Mouse (Mus musculus): ENCODE data around the gene Them5.

The Them5 gene

DNA sequence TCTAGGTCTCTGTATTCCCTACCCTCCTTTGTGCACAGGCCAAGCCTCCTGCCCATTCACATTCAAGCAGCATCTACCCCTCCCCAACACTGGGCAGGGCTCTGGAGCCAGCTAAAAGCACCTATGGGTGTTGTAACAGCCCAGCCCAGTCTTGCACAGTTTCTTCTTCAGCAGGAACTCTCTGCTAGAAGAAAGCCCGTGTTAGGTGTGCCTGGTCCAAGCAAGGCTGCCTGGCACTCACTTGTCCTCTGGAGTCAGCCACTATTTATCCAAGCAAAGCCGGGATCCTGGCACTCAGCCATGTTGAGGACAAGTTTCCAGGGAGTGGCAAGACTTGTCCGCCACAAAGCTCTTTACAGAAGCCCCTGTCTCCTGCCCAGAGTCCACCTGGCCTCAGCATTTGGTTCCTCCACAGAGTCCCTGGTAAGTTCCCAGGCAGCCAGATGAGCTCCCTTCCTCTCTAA, at the start of gene Them5:
Gene Them5 (plus strand): TSS at position 141 of the 464 bp plus-strand sequence.
- in situ Hi-C loops (cut with MboI; ENCODE audit: low pct_unique_long_range_greater_than_20kb in 1 of 2, low sequenced_read_pairs in 2 of 2, unreplicated experiment in 1 of 2): no loop called here

DNA sequence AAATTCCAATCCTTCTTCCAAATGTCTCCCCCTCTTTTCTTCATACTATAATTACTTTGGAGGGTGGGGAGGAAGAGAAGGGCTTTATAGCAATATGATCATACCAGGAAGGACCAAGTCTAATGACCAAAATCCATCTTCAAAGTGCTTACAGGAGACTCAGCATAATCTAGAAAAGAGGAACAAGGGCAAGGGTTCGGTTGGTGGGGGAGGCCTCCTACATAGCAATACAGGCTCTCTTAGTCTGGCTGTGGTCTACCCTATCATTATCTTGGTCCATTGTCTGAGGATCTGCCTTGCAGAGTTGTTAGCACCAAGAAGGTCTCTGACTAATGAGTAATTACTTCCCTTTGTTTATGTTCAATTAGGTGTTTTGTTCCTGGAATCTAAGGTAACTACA, 36.4 kb upstream of the Them5 start:
- in situ Hi-C loops (cut with MboI; ENCODE audit: low pct_unique_long_range_greater_than_20kb in 1 of 2, low sequenced_read_pairs in 2 of 2, unreplicated experiment in 1 of 2): no loop called here

DNA sequence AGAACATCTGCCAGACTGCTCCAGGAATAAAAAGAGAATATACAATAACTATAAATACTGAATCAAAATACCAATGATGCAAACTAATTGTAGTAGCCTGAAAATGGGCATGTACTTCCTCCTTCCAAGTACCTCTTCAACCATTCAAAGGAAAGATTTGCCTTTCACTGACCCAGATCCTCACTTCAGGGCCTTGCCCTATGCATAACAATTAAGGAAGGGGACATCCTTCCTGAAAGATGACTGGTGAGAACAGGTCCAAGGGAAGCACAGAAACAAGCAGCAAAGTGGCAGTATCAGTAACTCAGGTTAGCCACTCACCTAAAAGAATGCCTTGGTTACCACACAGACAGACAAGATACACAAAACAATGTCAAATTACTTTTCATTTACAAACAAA, 34.9 kb upstream of the Them5 start:
- in situ Hi-C loops (cut with MboI; ENCODE audit: low pct_unique_long_range_greater_than_20kb in 1 of 2, low sequenced_read_pairs in 2 of 2, unreplicated experiment in 1 of 2): no loop called here

DNA sequence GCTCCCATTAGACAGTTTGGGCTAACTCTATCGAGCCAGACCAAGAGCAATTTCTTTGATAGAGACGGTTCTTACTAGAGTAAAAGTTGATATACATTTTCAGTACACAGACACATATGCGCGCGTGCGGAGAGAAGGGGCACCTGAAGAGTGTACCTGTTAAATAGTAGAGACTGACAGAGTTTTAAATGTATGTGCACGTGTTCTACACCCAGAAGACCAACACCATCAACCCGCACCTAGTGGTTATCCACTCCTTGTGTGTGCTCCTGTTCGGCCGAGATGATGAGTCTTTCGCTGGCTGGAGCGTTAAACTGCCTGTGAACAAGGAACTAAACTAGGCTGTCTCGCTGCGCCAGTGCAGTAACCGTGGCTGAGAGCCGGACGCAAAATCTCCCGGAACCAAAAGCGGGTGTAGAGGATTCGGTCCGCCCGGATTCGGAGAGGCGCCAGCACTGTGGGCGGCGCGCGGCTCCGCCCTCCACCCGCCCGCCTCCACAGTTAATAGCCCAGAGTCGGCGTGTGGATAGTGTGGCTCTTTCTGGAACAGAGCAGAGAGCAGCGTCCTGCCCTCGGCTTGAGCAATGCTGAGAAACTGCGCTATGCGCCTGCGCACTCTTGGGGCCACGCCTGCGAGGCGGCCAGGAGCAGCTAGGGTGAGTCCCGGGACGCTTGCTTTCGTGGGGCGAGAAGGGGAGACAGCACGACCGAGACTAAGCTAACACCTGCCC, 32.1 kb upstream of the Them5 start, which contains the start of gene Them4:
Gene Them4 (plus strand): TSS at position 457 of the 731 bp plus-strand sequence.
- in situ Hi-C loops (cut with MboI; ENCODE audit: low pct_unique_long_range_greater_than_20kb in 1 of 2, low sequenced_read_pairs in 2 of 2, unreplicated experiment in 1 of 2): no loop called here

DNA sequence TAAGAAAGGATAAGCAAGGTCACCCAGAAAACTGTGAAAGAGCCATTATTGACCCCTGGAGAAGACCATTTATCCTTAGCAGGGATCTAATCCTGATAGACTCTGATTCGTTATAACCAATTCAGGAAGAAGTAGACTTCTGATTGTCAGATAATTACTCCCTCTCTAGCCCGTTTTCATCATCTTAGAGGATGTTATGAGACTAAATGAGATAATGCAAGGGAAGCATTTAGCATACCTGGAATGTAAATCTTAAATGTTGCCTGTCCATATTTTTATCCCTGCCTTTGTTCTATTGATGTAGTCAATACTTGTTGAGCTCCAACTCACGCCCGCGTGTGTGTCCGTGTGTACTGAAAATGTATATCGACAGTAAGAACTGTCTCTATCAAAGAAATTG, 31.4 kb upstream of the Them5 start:
- in situ Hi-C loops (cut with MboI; ENCODE audit: low pct_unique_long_range_greater_than_20kb in 1 of 2, low sequenced_read_pairs in 2 of 2, unreplicated experiment in 1 of 2): no loop called here

DNA sequence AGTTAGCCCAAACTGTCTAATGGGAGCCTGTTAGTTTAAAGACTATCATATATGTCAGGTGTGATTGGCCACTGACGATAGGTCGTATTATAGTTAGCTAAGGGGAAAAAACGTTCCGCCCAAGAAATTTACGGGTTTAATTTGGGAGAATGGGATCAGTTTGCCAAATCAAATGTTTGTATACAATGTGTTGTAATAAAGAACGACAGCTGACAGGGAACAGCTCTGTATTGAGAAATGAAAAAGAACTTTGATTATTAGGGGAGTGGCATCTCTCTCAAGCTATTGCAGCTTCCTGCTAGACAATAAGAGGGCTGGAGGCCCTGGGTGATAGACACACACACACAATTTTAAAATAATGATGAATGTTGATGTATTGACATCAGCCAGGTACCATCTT, 31.0 kb upstream of the Them5 start:
- in situ Hi-C loops (cut with MboI; ENCODE audit: low pct_unique_long_range_greater_than_20kb in 1 of 2, low sequenced_read_pairs in 2 of 2, unreplicated experiment in 1 of 2): no loop called here

DNA sequence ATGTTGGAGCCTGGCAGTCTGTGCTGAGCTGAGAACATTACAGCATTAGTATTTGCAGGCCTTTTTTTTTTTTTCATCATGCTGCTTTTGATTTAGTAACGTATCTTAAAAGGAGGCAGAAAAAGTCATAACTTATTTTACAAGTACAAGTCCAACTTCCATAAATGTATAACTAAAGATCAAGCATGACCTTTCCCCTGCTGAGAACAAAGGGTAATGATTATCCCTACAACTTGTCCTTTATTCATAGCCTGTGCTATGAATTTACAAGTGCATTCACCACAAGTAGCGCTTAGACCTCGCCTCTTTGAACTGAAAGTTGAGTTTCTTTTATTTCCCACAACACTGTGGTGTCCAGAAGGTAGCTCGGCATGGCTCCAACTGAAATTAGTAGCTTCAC, 30.5 kb upstream of the Them5 start:
- in situ Hi-C loops (cut with MboI; ENCODE audit: low pct_unique_long_range_greater_than_20kb in 1 of 2, low sequenced_read_pairs in 2 of 2, unreplicated experiment in 1 of 2): no loop called here

DNA sequence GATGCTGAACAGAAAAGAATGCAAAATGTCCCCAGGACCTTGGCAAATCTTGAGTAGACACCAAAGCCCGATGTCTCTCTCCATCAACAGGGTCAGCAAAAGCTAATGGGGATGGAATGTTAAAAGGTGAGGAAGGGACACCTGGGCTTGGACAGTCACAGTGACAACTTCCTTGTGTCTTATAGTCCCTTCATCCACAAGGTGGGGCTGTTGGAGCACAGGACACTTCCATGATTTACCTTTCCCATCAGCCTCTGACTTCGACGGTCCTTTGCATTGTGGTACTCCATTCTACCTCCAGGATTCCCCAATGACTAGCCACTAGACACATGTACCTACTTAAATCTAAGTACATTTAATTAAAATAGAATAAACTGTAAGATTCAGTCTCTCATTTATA, 13.2 kb upstream of the Them5 start:
- in situ Hi-C loops (cut with MboI; ENCODE audit: low pct_unique_long_range_greater_than_20kb in 1 of 2, low sequenced_read_pairs in 2 of 2, unreplicated experiment in 1 of 2): no loop called here

DNA sequence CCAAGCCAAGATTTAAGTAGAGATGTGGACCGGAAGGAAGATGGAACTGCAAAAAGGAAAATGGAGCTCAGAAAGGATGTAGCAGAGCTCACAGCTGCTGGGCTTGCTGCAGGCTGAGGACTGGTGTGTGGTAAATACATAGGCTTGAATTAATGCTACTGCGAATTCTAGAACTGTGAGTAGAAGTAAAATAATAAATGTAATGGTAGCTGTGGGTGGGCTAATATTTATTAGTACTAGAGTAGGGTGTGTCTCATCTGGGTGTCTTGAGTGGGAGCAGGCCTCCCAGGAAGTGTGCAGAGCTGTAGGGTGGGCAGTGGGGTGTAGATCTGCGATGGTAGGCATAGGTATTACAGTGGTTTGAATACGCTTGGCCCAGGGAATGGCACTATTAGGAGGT, 7.5 kb upstream of the Them5 start:
- in situ Hi-C loops (cut with MboI; ENCODE audit: low pct_unique_long_range_greater_than_20kb in 1 of 2, low sequenced_read_pairs in 2 of 2, unreplicated experiment in 1 of 2): no loop called here

DNA sequence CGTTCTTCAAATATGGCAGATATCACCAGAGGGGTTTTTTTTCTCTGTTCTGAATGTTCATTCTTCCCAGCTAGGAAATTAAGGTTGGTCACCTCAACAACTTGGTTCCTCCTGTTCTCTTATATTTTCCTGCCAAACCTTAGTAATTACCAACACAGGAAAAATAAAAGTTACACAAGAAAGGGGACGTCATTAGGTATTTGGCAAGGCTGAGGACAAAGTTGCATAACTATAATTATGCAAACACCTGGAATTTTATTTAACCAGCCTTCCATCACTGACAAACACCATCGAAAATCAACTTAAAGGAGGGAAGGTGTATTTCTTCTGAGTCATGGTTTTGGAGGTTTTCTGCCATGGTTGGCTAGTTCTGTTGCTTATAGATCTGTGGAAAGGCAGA, 3.4 kb upstream of the Them5 start:
- in situ Hi-C loops (cut with MboI; ENCODE audit: low pct_unique_long_range_greater_than_20kb in 1 of 2, low sequenced_read_pairs in 2 of 2, unreplicated experiment in 1 of 2): no loop called here

DNA sequence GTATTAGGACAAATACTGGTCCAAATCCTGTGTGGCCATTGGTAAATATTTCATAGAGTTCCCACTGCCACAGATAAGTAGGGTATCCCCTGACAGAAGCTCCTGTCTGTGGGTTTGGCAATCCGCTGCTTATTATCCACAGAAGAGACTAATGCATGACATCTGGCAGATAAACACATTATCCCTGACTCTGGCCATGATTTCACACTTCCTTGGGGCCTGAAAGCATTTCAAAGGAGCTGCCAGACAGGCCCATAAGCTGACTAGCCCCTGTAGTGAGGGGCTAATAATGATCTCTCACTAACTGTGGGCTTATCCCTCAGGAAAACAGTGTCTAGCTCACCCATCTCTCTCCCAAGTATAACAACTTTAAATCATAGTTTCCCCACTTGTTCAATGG, 653 bp downstream of the Them5 start:
- in situ Hi-C loops (cut with MboI; ENCODE audit: low pct_unique_long_range_greater_than_20kb in 1 of 2, low sequenced_read_pairs in 2 of 2, unreplicated experiment in 1 of 2): no loop called here

DNA sequence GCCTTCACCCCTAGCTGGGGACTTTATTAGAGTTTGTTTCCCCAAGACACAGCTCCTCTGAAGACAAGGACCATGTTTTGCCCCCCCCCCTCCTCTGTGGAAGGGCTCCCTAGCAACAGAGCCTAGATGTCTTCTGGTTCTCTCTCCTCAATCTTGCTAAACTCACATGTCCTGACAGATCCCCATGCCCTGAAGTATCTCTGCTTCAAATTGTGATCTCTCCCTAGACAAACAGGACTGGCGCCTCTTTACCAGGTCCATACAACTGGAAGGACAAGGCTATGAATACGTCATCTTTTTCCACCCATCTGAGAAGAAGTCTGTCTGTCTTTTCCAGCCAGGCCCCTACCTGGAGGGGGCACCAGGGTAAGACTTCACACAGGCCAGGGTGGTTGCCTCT, 2.3 kb downstream of the Them5 start:
- in situ Hi-C loops (cut with MboI; ENCODE audit: low pct_unique_long_range_greater_than_20kb in 1 of 2, low sequenced_read_pairs in 2 of 2, unreplicated experiment in 1 of 2): no loop called here

DNA sequence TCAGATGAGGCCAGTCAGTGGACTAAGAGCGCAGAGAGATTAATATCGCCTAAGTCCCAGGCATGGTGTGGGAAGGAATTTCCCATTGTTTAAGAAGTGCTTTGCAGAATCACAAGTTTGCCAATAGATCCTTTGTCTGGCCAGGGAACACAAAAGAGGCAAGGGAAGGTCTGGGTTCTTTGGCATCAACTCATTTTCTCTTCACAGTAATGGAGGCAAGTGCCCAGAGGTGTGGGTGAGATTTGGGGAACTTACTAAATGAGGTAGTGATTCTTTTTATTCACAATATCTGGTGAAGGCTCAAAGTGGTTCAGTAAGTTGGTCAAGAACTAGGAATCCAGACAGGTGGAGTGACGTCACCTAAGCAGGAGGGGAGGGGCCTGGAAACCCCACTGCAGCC, 3.0 kb downstream of the Them5 start:
- in situ Hi-C loops (cut with MboI; ENCODE audit: low pct_unique_long_range_greater_than_20kb in 1 of 2, low sequenced_read_pairs in 2 of 2, unreplicated experiment in 1 of 2): no loop called here

DNA sequence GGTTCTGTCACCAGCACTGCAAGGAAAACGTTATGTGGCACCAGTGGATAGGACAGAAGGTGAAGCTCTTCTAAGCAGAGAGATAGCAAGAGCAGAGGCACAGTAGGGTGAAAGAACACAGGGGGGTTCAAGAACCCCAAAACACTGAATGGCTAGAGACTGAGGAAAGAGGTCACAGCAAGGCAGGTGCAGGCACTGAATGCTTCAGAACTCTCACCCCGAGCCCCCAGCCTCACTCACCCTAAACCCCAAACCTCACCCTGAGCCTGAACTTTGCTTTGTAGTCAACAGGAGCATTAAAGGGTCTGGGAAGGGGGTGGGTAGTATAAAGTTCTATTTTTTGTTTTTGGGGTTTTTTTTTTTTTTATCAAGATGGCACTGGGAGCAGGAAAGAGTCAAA, 6.2 kb downstream of the Them5 start:
- in situ Hi-C loops (cut with MboI; ENCODE audit: low pct_unique_long_range_greater_than_20kb in 1 of 2, low sequenced_read_pairs in 2 of 2, unreplicated experiment in 1 of 2): no loop called here

DNA sequence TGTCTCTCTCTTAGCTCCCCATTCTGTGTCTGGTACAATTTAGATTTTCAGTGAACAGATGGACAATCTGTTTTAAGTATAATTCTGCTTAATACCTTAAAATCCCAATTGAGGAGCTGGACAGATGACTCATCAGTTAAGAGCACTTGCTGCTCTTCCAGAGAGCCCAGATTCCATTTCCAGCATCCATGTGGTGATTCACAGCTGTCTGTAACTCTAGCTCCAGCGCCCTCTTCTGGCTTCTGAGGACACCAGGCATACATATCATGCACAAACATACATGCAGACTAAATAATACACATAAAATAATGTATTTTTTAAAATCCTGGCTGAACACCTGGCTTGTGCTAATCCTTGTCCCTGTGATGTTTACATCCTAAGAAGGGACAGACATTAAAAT, 18.9 kb downstream of the Them5 start:
- in situ Hi-C loops (cut with MboI; ENCODE audit: low pct_unique_long_range_greater_than_20kb in 1 of 2, low sequenced_read_pairs in 2 of 2, unreplicated experiment in 1 of 2): no loop called here

DNA sequence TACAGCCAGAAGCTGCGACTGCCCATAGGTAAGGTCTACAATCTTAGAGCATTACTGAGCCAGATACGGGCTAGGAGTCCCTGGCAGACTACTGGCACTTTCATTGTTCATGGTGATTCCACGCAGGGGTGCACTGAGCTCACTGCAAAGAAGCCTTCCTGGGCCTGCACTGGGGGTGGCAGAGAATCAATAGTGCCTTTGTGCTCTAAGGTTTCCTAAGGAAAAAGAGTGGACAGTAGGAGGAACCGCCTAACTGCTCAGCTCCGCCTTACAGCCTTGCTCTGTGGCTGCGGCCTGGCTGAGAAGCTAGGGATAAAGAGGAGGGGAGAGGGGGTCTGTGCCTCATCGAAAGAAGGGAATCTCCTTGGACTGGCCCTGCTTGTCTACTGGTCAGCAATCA, 20.2 kb downstream of the Them5 start, which contains the start of gene C2cd4d:
Gene C2cd4d (plus strand): TSS at position 301 of the 400 bp plus-strand sequence.
- in situ Hi-C loops (cut with MboI; ENCODE audit: low pct_unique_long_range_greater_than_20kb in 1 of 2, low sequenced_read_pairs in 2 of 2, unreplicated experiment in 1 of 2): no loop called here

DNA sequence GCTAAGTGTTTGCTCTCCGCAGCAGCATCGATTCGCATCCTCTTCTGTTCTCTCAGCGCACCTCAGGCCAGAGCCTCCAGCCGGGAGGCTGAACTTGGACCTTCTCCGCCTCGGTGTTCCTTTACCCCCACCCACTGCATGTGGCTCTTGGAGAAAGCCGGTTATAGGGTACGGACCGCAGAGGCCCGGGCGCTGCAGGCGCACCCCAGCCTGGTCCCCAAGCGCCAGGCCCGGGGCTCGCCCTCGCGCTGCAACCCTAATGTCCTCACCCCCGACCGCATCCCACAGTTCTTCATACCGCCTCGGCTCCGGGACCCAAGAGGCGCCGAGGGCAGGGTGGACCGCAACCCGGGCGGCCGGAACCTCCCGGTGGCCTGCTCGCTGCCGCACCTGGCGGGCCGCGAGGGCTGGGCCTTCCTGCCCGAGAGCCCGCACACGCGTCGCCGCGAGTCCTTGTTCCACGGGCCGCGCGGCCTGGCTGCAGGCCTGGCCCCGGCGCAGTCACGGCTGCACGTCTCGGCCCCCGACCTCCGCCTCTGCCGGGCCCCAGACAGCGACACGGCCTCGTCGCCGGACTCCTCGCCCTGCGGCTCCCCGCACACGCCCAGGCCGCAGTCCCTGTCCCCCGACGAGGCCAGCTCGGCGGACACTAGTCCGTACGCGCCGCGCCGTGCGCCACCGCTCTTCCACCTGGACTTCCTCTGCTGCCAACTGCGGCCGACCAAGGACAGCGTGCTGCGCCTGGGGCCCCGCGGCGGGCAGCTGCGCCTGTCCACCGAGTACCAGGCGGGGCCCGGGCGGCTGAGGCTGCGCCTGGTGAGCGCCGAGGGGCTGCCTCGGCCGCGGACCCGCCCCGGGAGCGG, 21.6 kb downstream of the Them5 start:
- in situ Hi-C loops (cut with MboI; ENCODE audit: low pct_unique_long_range_greater_than_20kb in 1 of 2, low sequenced_read_pairs in 2 of 2, unreplicated experiment in 1 of 2): no loop called here

DNA sequence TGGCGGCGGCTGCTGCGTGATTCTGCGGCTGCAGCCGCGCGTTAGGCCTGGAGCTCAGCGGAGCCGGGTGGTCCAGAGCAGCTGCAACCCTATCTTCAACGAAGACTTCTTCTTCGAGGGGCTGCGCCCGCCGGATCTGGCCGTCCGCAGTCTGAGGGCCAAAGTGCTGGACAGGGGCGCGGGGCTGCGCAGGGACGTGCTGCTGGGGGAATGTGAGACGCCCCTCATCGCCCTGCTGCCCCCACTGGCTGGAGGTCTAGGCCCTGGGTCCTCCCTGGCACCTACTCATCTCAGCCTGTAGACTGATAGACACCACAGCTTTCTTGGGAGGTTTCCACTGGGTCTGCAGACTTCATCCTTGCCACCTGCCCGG, 22.2 kb downstream of the Them5 start:
- in situ Hi-C loops (cut with MboI; ENCODE audit: low pct_unique_long_range_greater_than_20kb in 1 of 2, low sequenced_read_pairs in 2 of 2, unreplicated experiment in 1 of 2): no loop called here

DNA sequence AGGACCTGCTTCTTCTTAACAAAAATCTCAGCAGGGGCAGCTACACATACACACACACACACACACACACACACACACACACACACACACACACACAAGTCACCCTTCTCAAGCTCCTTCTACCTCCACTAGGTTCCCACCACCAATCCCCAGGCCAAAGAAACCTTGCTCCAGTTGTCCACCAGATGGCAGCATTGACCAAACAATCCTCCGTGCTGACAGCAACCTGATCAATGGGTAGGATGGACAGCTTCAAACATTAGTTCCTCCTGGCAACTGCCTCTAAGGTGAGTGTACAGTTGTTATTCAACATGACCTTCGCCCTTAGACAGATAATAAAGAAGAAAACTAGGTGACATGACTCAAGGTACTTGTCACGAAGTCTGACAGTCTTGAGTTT, 24.9 kb downstream of the Them5 start:
- in situ Hi-C loops (cut with MboI; ENCODE audit: low pct_unique_long_range_greater_than_20kb in 1 of 2, low sequenced_read_pairs in 2 of 2, unreplicated experiment in 1 of 2): loop anchor here in 1 of 2 experiments (5.0 kb wide), 1 partner anchor 91 kb away; no protein-coding TSS in a partner anchor

DNA sequence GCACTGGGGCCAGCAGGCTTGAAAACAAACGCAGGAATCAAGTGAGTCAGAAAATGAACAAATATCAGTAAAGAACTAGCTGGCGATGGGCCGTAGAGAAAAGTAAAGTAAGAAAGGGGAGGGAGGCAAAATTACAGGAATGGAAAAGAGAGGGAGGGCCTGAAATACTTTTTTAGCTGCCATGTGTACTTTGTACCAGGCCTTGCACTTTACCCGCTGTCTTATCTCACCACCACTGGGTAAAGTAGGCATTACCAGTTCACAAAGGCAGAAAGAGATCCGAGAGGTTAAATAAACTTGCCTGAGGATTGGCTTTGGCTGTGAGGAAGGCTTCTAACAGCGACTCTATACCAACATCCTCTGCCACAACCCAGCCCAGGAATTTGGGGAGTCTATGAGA, 25.6 kb downstream of the Them5 start:
- in situ Hi-C loops (cut with MboI; ENCODE audit: low pct_unique_long_range_greater_than_20kb in 1 of 2, low sequenced_read_pairs in 2 of 2, unreplicated experiment in 1 of 2): loop anchor here in 1 of 2 experiments (5.0 kb wide), 1 partner anchor 90 kb away; no protein-coding TSS in a partner anchor

Measured in mouse embryonic stem cell (cell line).